In genomic region chr2:65228426-65228825, GRCm38 (mm10) we compare ENCODE assay signal across 12 mouse cellular contexts.
"Had no signal": no experiment of that assay in that cellular context is flagged by ENCODE, and none has a peak within 500 bp of the region (broad histone marks: within the 10 kb centered on the region; RNA-seq: fewer than 3 reads in every experiment).

No protein-coding gene starts in this region.

- H3K27ac ChIP-seq: left cerebral cortex, adult 2 months; liver, embryonic 15.5 days; midbrain, embryonic 10.5 days; neural tube, embryonic 12.5 days had no signal

- H3K4me1 ChIP-seq: liver, embryonic 15.5 days; midbrain, embryonic 10.5 days; neural tube, embryonic 12.5 days had no signal

- DNase-seq: kidney, postnatal 25 days; lung, embryonic 14.5 days; lung, postnatal 10 days; lung, postnatal 4 days; midbrain, embryonic 14.5 days; spleen, adult 18-20 months; thymus, adult 18-20 months; thymus, postnatal 14 days had no signal

- H3K27me3 ChIP-seq: liver, embryonic 15.5 days; neural tube, embryonic 12.5 days had no signal

- H3K36me3 ChIP-seq: liver, embryonic 15.5 days; midbrain, embryonic 10.5 days; neural tube, embryonic 12.5 days had no signal

- H3K4me2 ChIP-seq: liver, embryonic 15.5 days; lung, embryonic 14.5 days; neural tube, embryonic 12.5 days had no signal

- H3K9ac ChIP-seq: liver, embryonic 15.5 days; lung, embryonic 14.5 days; neural tube, embryonic 12.5 days had no signal

- H3K4me3 ChIP-seq: left cerebral cortex, adult 2 months; liver, embryonic 15.5 days; midbrain, embryonic 10.5 days; neural tube, embryonic 12.5 days had no signal

- H3K9me3 ChIP-seq: liver, embryonic 15.5 days; midbrain, embryonic 10.5 days; neural tube, embryonic 12.5 days had no signal
